Mouse (Mus musculus) midbrain, embryonic 14.5 days (tissue): Measurements from ENCODE around the gene Ada. TPM values are rescaled to one million over a fixed set of nuclear protein-coding genes. Genes with fewer than 3 reads are reported as not detected.

Experiments used
- ATAC-seq: fragments of 200-750 bp; cut with Nextera tagmentation; 2 replicates; pipeline ENCODE4 v1.8.0; 2017; ENCODE audit warnings: moderate number of reproducible peaks, moderate library complexity; ENCODE audit not compliant: low FRiP score, low TSS enrichment
- DNase-seq: peaks from one replicate; pipeline ENCODE4 v3.0.0-alpha.2; 2015
- H3K27ac ChIP-seq: fragments of 300-500 bp; sonication (generic); replicated peaks from 2 replicates; pipeline ENCODE4 v1.5.1; 2014; ENCODE audit warnings: mild to moderate bottlenecking, low read depth, low read length, moderate library complexity
- H3K27me3 ChIP-seq: fragments of 300-500 bp; sonication (generic); 2 replicates; pipeline ENCODE4 v1.6.1; 2014; ENCODE audit warnings: low read length, control low read depth, mixed read lengths; ENCODE audit not compliant: control insufficient read depth, insufficient read depth
- H3K36me3 ChIP-seq: fragments of 300-500 bp; sonication (generic); 2 replicates; pipeline ENCODE4 v1.6.1; 2014; ENCODE audit warnings: low read length, control low read depth; ENCODE audit not compliant: control insufficient read depth, insufficient read depth
- H3K4me1 ChIP-seq: fragments of 300-500 bp; sonication (generic); 2 replicates; pipeline ENCODE4 v1.6.1; 2014; ENCODE audit warnings: mild to moderate bottlenecking, antibody characterized with exemption, low read length, control low read depth; ENCODE audit not compliant: control insufficient read depth, insufficient read depth
- H3K4me2 ChIP-seq: fragments of 300-500 bp; sonication (generic); 2 replicates; pipeline ENCODE4 v1.6.1; 2014; ENCODE audit warnings: mild to moderate bottlenecking, low read length, moderate library complexity
- H3K4me3 ChIP-seq: fragments of 300-500 bp; sonication (generic); replicated peaks from 2 replicates; pipeline ENCODE4 v1.5.1; 2014; ENCODE audit warnings: low read depth, low read length
- H3K9ac ChIP-seq: fragments of 300-500 bp; sonication (generic); replicated peaks from 2 replicates; pipeline ENCODE4 v1.6.1; 2014; ENCODE audit warnings: mild to moderate bottlenecking, low read length, moderate library complexity
- H3K9me3 ChIP-seq: fragments of 300-500 bp; sonication (generic); 2 replicates; pipeline ENCODE4 v1.6.1; 2016; ENCODE audit warnings: low read length, control low read depth, mixed read lengths; ENCODE audit not compliant: control insufficient read depth
- WGBS: fragments of 180-500 bp; shearing (Covaris S2); extraction: QIAGEN DNeasy Blood & Tissue Kit; methylation state at CpG from one replicate; pipeline ENCODE4 v1.1.7; 2014; 5-methylcytosine and 5-hydroxymethylcytosine counted together
- polyA plus RNA-seq: library from polyadenylated mRNA; unstranded; fragments of >200 nt; fragmentation: Nextera tagmentation; extraction: Ambion mirVana; gene quantifications from 2 replicates; pipeline ENCODE4 v1.2.1, GENCODE M21; 2014

Gene Ada
- polyA plus RNA-seq, 1 experiment from 2014 or later = 2.8 TPM

- H3K9ac ChIP-seq = no peak overlapping the region
- H3K4me3 ChIP-seq = no peak overlapping the region
- ATAC-seq (no peak), DNase-seq (no peak)
- 0 out of 2 replicates have a peak, but pooled peaks cover 3% of the 10 kb centered on the region for H3K4me1 ChIP-seq
- H3K9me3 ChIP-seq = no peaks in the 10 kb centered on the region
- no peaks in the 10 kb centered on the region for H3K36me3 ChIP-seq
- H3K27me3 ChIP-seq = no peaks in the 10 kb centered on the region
- WGBS = 81% methylated on average over 5 of the region's 5 CpGs
- no peak overlapping the region for H3K27ac ChIP-seq
- no peak overlapping the region for H3K4me2 ChIP-seq
Measured at GRCm38 (mm10) chr2:163710606-163711159, 39.4 kb downstream of the Ada start.

- Histone ChIP-seq H3K27me3 (no peaks in the 10 kb centered on the region), H3K4me1 (0 out of 2 replicates have a peak, but pooled peaks cover 3% of the 10 kb centered on the region), H3K4me3 (no peak overlapping the region), H3K4me2 (no peak overlapping the region), H3K36me3 (peaks cover 3% of the 10 kb centered on the region; the same call in 1 of the 2 replicates), H3K9ac (no peak overlapping the region), H3K9me3 (no peaks in the 10 kb centered on the region), H3K27ac (no peak overlapping the region)
- 89% methylated on average over 9 of the region's 9 CpGs for WGBS
- no peak for ATAC-seq
- DNase-seq = no peak
Measured at GRCm38 (mm10) chr2:163710000-163710399, 40.0 kb downstream of the Ada start.

- no peaks in the 10 kb centered on the region for H3K27me3 ChIP-seq
- H3K4me1 ChIP-seq = 0 out of 2 replicates have a peak, but pooled peaks cover 3% of the 10 kb centered on the region
- no peaks in the 10 kb centered on the region for H3K9me3 ChIP-seq
- no peak overlapping the region for H3K4me3 ChIP-seq
- no peak for DNase-seq
- H3K36me3 ChIP-seq = peaks cover 9% of the 10 kb centered on the region; the same call in 1 of the 2 replicates
- no peak overlapping the region for H3K4me2 ChIP-seq
- H3K9ac ChIP-seq = no peak overlapping the region
- no peak overlapping the region for H3K27ac ChIP-seq
- WGBS = 49% methylated on average over 6 of the region's 6 CpGs
- ATAC-seq = no peak
Measured at GRCm38 (mm10) chr2:163708763-163709250, 41.2 kb downstream of the Ada start.

GRCm38 (mm10) chr2:163708321-163708720 lies 41.7 kb downstream of the Ada start:
- DNase-seq (no peak), ATAC-seq (no peak)
- H3K27ac ChIP-seq = no peak overlapping the region
- no peaks in the 10 kb centered on the region for H3K27me3 ChIP-seq
- H3K9ac ChIP-seq = no peak overlapping the region
- no peak overlapping the region for H3K4me3 ChIP-seq
- H3K4me2 ChIP-seq = no peak overlapping the region
- WGBS = 89% methylated on average over 5 of the region's 5 CpGs
- H3K9me3 ChIP-seq = no peaks in the 10 kb centered on the region
- 0 out of 2 replicates have a peak, but pooled peaks cover 3% of the 10 kb centered on the region for H3K4me1 ChIP-seq
- peaks cover 9% of the 10 kb centered on the region; the same call in 1 of the 2 replicates for H3K36me3 ChIP-seq

GRCm38 (mm10) chr2:163703599-163704260 lies 46.3 kb downstream of the Ada start:
- DNase-seq = no peak
- H3K36me3 ChIP-seq = peaks cover 9% of the 10 kb centered on the region; the same call in 1 of the 2 replicates
- H3K27ac ChIP-seq = no peak overlapping the region
- no peak overlapping the region for H3K4me2 ChIP-seq
- no peak overlapping the region for H3K9ac ChIP-seq
- ATAC-seq = no peak
- no peaks in the 10 kb centered on the region for H3K27me3 ChIP-seq
- no peaks in the 10 kb centered on the region for H3K9me3 ChIP-seq
- 91% methylated on average over 5 of the region's 5 CpGs for WGBS
- H3K4me3 ChIP-seq = no peak overlapping the region
- H3K4me1 ChIP-seq = no peaks in the 10 kb centered on the region

GRCm38 (mm10) chr2:163702921-163703320 lies 47.1 kb downstream of the Ada start:
- Histone ChIP-seq H3K27me3 (no peaks in the 10 kb centered on the region), H3K4me2 (no peak overlapping the region), H3K9ac (no peak overlapping the region), H3K4me3 (no peak overlapping the region), H3K36me3 (peaks cover 9% of the 10 kb centered on the region; the same call in 1 of the 2 replicates), H3K9me3 (no peaks in the 10 kb centered on the region), H3K4me1 (no peaks in the 10 kb centered on the region), H3K27ac (no peak overlapping the region)
- WGBS = 83% methylated on average over 5 of the region's 5 CpGs
- ATAC-seq (no peak), DNase-seq (no peak)

- DNase-seq = no peak
- no peak overlapping the region for H3K9ac ChIP-seq
- no peak for ATAC-seq
- H3K9me3 ChIP-seq = no peaks in the 10 kb centered on the region
- no peaks in the 10 kb centered on the region for H3K4me1 ChIP-seq
- H3K4me3 ChIP-seq = no peak overlapping the region
- peaks cover 9% of the 10 kb centered on the region; the same call in 1 of the 2 replicates for H3K36me3 ChIP-seq
- WGBS = 71% methylated on average over 7 of the region's 7 CpGs
- no peak overlapping the region for H3K4me2 ChIP-seq
- H3K27ac ChIP-seq = no peak overlapping the region
- no peaks in the 10 kb centered on the region for H3K27me3 ChIP-seq
Measured at GRCm38 (mm10) chr2:163702431-163702830, 47.6 kb downstream of the Ada start.

GRCm38 (mm10) chr2:163699078-163699780 lies 50.8 kb downstream of the Ada start:
- Histone ChIP-seq H3K4me3 (no peak overlapping the region), H3K27ac (no peak overlapping the region), H3K9ac (no peak overlapping the region), H3K9me3 (no peaks in the 10 kb centered on the region), H3K4me1 (no peaks in the 10 kb centered on the region), H3K36me3 (no peaks in the 10 kb centered on the region), H3K27me3 (no peaks in the 10 kb centered on the region), H3K4me2 (no peak overlapping the region)
- ATAC-seq (no peak), DNase-seq (no peak)
- 92% methylated on average over 11 of the region's 11 CpGs for WGBS
